Mouse (Mus musculus): ENCODE data around the gene Lmbr1. TPM values are rescaled to one million over a fixed set of nuclear protein-coding genes. Genes with fewer than 3 reads are reported as not detected.

Gene Lmbr1
- polyA plus RNA-seq, 1 experiment from 2014 or later: 11.4 TPM

DNA sequence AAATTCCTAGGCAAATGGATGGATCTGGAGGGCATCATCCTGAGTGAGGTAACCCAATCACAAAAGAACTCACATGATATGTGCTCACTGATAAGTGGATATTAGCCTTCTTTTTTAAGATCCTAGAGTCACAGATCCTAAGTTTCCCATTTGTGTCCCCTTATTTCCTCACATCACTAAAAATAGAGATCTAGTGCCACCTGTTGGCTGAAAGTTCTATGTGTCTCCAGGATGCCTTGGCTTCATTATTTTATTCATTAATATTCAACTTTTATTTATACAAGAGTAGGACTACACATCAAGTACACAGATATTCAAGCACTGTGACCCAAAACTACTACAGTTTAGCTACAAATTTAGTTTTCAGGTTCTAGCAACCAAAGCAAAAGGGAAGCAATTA lies 103.4 kb downstream of the Lmbr1 start:
- no peak overlapping the region for H3K4me3 ChIP-seq (ENCODE audit: low read length)
- H3K36me3 ChIP-seq (ENCODE audit: insufficient read depth, low read length): no peaks in the 10 kb centered on the region
- no peaks in the 10 kb centered on the region for H3K27me3 ChIP-seq (ENCODE audit: insufficient read depth, low read length)
- H3K4me1 ChIP-seq (ENCODE audit: insufficient read depth, low read length): no peaks in the 10 kb centered on the region
- no peak overlapping the region for H3K9ac ChIP-seq (replicated peaks; ENCODE audit: low read length)
- no peak for ATAC-seq (ENCODE audit: low FRiP score, low TSS enrichment)
- no peaks in the 10 kb centered on the region for H3K9me3 ChIP-seq (ENCODE audit: low read length)
- H3K27ac ChIP-seq (ENCODE audit: low read length): no peak overlapping the region
- H3K4me2 ChIP-seq (replicated peaks; ENCODE audit: low read depth, low read length): no peak overlapping the region

- no peak for ATAC-seq (ENCODE audit: low FRiP score, low TSS enrichment)
- no peak overlapping the region for H3K4me2 ChIP-seq (replicated peaks; ENCODE audit: low read depth, low read length)
- no peak overlapping the region for H3K4me3 ChIP-seq (ENCODE audit: low read length)
- H3K36me3 ChIP-seq (ENCODE audit: insufficient read depth, low read length): no peaks in the 10 kb centered on the region
- no peaks in the 10 kb centered on the region for H3K9me3 ChIP-seq (ENCODE audit: low read length)
- H3K27me3 ChIP-seq (ENCODE audit: insufficient read depth, low read length): no peaks in the 10 kb centered on the region
- H3K27ac ChIP-seq (ENCODE audit: low read length): no peak overlapping the region
- WGBS: 66% methylated on average over 2 of the region's 2 CpGs
- no peak overlapping the region for H3K9ac ChIP-seq (replicated peaks; ENCODE audit: low read length)
- H3K4me1 ChIP-seq (ENCODE audit: insufficient read depth, low read length): no peaks in the 10 kb centered on the region
These were observed 104.8 kb downstream of the Lmbr1 start for GRCm38 (mm10) chr5:29273426-29273825.

DNA sequence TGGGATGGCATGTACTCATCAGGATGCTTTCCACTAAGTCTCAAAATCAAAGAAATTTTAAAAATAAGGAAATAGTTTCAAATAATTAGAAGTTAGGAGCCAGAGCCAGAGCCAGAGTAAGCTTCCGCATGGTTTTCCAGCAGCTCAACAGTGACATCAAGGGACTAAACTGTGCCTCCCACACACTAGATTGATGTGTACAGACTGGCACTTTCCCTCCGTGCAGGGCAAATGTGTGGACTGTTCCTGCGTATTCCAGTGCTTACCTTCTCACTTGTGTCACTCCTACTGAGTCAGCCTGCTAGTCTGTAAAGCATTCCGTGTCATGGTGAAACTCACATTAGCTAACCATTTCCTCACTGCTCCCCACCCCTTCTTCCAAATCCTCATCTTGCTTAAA lies 107.3 kb downstream of the Lmbr1 start:
- Histone ChIP-seq H3K36me3 (ENCODE audit: insufficient read depth, low read length) (no peaks in the 10 kb centered on the region), H3K9ac (replicated peaks; ENCODE audit: low read length) (no peak overlapping the region), H3K4me1 (ENCODE audit: insufficient read depth, low read length) (no peaks in the 10 kb centered on the region), H3K4me2 (replicated peaks; ENCODE audit: low read depth, low read length) (no peak overlapping the region), H3K27ac (ENCODE audit: low read length) (no peak overlapping the region), H3K9me3 (ENCODE audit: low read length) (no peaks in the 10 kb centered on the region), H3K27me3 (ENCODE audit: insufficient read depth, low read length) (no peaks in the 10 kb centered on the region), H3K4me3 (ENCODE audit: low read length) (no peak overlapping the region)
- no peak for ATAC-seq (ENCODE audit: low FRiP score, low TSS enrichment)
- 34% methylated on average over 4 of the region's 4 CpGs for WGBS

- Histone ChIP-seq H3K27me3 (ENCODE audit: insufficient read depth, low read length) (no peaks in the 10 kb centered on the region), H3K4me2 (replicated peaks; ENCODE audit: low read depth, low read length) (no peak overlapping the region), H3K9ac (replicated peaks; ENCODE audit: low read length) (no peak overlapping the region), H3K4me3 (ENCODE audit: low read length) (no peak overlapping the region), H3K36me3 (ENCODE audit: insufficient read depth, low read length) (no peaks in the 10 kb centered on the region), H3K27ac (ENCODE audit: low read length) (no peak overlapping the region), H3K9me3 (ENCODE audit: low read length) (no peaks in the 10 kb centered on the region), H3K4me1 (ENCODE audit: insufficient read depth, low read length) (no peaks in the 10 kb centered on the region)
- 52% methylated on average over 2 of the region's 2 CpGs for WGBS
- ATAC-seq (ENCODE audit: low FRiP score, low TSS enrichment): no peak
These were observed 124.3 kb downstream of the Lmbr1 start for GRCm38 (mm10) chr5:29253876-29254275.

GRCm38 (mm10) chr5:29251496-29251873 lies 126.7 kb downstream of the Lmbr1 start:
- no peak overlapping the region for H3K4me2 ChIP-seq (replicated peaks; ENCODE audit: low read depth, low read length)
- no peaks in the 10 kb centered on the region for H3K4me1 ChIP-seq (ENCODE audit: insufficient read depth, low read length)
- H3K27me3 ChIP-seq (ENCODE audit: insufficient read depth, low read length): no peaks in the 10 kb centered on the region
- 70% methylated on average over 1 of the region's 1 CpGs for WGBS
- ATAC-seq (ENCODE audit: low FRiP score, low TSS enrichment): no peak
- no peak overlapping the region for H3K27ac ChIP-seq (ENCODE audit: low read length)
- no peak overlapping the region for H3K4me3 ChIP-seq (ENCODE audit: low read length)
- H3K9ac ChIP-seq (replicated peaks; ENCODE audit: low read length): no peak overlapping the region
- no peaks in the 10 kb centered on the region for H3K36me3 ChIP-seq (ENCODE audit: insufficient read depth, low read length)
- H3K9me3 ChIP-seq (ENCODE audit: low read length): no peaks in the 10 kb centered on the region

DNA sequence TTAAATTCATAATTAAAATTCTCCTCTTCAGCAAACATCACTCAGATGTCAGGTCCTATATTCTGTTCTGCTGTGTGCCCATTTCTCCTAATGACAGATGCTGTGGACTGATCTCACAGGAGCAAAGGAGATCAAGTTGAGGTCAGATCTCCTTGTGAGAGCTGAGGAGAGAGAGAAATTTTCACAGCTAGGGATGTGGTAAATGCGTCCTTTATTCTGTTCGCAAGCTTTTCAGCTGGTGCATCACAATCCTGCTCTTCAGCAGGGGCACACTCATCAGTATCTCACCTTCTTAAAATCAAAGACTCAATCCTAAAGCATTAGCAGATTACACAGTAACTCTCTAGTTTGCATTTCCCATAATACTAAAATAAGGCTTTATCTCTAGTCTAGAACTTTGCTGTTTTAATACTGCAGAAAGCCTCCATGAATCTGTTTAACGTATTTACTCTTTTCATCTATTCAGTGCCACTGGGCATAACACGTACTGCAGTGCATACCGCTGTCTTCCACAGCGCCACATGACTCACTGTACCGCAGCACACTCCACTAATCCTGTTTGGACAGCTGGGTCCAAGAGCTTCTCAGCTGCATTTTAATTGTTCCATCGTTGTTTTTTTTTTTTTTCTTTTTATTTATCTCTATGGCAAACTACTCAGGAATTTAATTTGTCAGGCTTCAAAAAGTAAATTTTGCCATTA lies 127.2 kb downstream of the Lmbr1 start:
- no peak overlapping the region for H3K4me3 ChIP-seq (ENCODE audit: low read length)
- H3K9me3 ChIP-seq (ENCODE audit: low read length): no peaks in the 10 kb centered on the region
- no peak overlapping the region for H3K9ac ChIP-seq (replicated peaks; ENCODE audit: low read length)
- no peak overlapping the region for H3K27ac ChIP-seq (ENCODE audit: low read length)
- H3K4me2 ChIP-seq (replicated peaks; ENCODE audit: low read depth, low read length): no peak overlapping the region
- H3K4me1 ChIP-seq (ENCODE audit: insufficient read depth, low read length): no peaks in the 10 kb centered on the region
- no peaks in the 10 kb centered on the region for H3K27me3 ChIP-seq (ENCODE audit: insufficient read depth, low read length)
- WGBS: 52% methylated on average over 8 of the region's 8 CpGs
- no peak for ATAC-seq (ENCODE audit: low FRiP score, low TSS enrichment)
- no peaks in the 10 kb centered on the region for H3K36me3 ChIP-seq (ENCODE audit: insufficient read depth, low read length)

- ATAC-seq (ENCODE audit: low FRiP score, low TSS enrichment): no peak
- WGBS: no CpG with 5 or more reads among the region's 1 CpGs
- no peak overlapping the region for H3K4me3 ChIP-seq (ENCODE audit: low read length)
- H3K4me1 ChIP-seq (ENCODE audit: insufficient read depth, low read length): no peaks in the 10 kb centered on the region
- no peaks in the 10 kb centered on the region for H3K36me3 ChIP-seq (ENCODE audit: insufficient read depth, low read length)
- no peak overlapping the region for H3K27ac ChIP-seq (ENCODE audit: low read length)
- H3K27me3 ChIP-seq (ENCODE audit: insufficient read depth, low read length): no peaks in the 10 kb centered on the region
- H3K9ac ChIP-seq (replicated peaks; ENCODE audit: low read length): no peak overlapping the region
- H3K4me2 ChIP-seq (replicated peaks; ENCODE audit: low read depth, low read length): no peak overlapping the region
- H3K9me3 ChIP-seq (ENCODE audit: low read length): no peaks in the 10 kb centered on the region
These were observed 133.4 kb downstream of the Lmbr1 start for GRCm38 (mm10) chr5:29244769-29245168.

- no peak for ATAC-seq (ENCODE audit: low FRiP score, low TSS enrichment)
- Histone ChIP-seq H3K9me3 (ENCODE audit: low read length) (no peaks in the 10 kb centered on the region), H3K27me3 (ENCODE audit: insufficient read depth, low read length) (no peaks in the 10 kb centered on the region), H3K9ac (replicated peaks; ENCODE audit: low read length) (no peak overlapping the region), H3K36me3 (ENCODE audit: insufficient read depth, low read length) (no peaks in the 10 kb centered on the region), H3K4me2 (replicated peaks; ENCODE audit: low read depth, low read length) (no peak overlapping the region), H3K4me3 (ENCODE audit: low read length) (no peak overlapping the region), H3K27ac (ENCODE audit: low read length) (no peak overlapping the region), H3K4me1 (ENCODE audit: insufficient read depth, low read length) (no peaks in the 10 kb centered on the region)
These were observed 139.8 kb downstream of the Lmbr1 start for GRCm38 (mm10) chr5:29238379-29238778.

- Histone ChIP-seq H3K4me2 (replicated peaks; ENCODE audit: low read depth, low read length) (no peak overlapping the region), H3K9me3 (ENCODE audit: low read length) (no peaks in the 10 kb centered on the region), H3K36me3 (ENCODE audit: insufficient read depth, low read length) (no peaks in the 10 kb centered on the region), H3K9ac (replicated peaks; ENCODE audit: low read length) (no peak overlapping the region), H3K27ac (ENCODE audit: low read length) (no peak overlapping the region), H3K27me3 (ENCODE audit: insufficient read depth, low read length) (no peaks in the 10 kb centered on the region), H3K4me1 (ENCODE audit: insufficient read depth, low read length) (no peaks in the 10 kb centered on the region), H3K4me3 (ENCODE audit: low read length) (no peak overlapping the region)
- no peak for ATAC-seq (ENCODE audit: low FRiP score, low TSS enrichment)
- WGBS: 69% methylated on average over 2 of the region's 2 CpGs
These were observed 147.7 kb downstream of the Lmbr1 start for GRCm38 (mm10) chr5:29230481-29230880.

DNA sequence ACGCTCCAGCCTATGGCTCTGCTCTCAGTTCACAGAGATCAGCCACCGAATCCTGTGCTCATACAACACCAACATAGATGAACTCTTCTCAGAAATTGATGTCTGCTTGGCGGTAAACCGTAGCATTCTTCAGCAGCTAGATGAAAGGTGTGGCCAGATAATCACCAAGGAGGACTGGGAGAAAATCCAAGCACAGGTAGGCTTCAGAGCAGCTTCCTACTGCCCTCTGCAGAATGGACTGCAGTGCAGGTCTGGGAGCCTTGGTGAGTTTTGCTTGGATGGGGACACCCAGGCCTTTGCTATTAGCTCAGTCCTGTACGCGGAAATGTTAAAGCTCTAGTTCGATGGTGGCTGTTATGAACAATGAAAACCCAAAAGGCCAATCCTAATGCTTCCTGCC lies 154.1 kb downstream of the Lmbr1 start:
- Histone ChIP-seq H3K27ac (ENCODE audit: low read length) (no peak overlapping the region), H3K4me2 (replicated peaks; ENCODE audit: low read depth, low read length) (no peak overlapping the region), H3K27me3 (ENCODE audit: insufficient read depth, low read length) (no peaks in the 10 kb centered on the region), H3K36me3 (ENCODE audit: insufficient read depth, low read length) (no peaks in the 10 kb centered on the region), H3K4me1 (ENCODE audit: insufficient read depth, low read length) (no peaks in the 10 kb centered on the region), H3K9ac (replicated peaks; ENCODE audit: low read length) (no peak overlapping the region), H3K9me3 (ENCODE audit: low read length) (no peaks in the 10 kb centered on the region), H3K4me3 (ENCODE audit: low read length) (no peak overlapping the region)
- WGBS: 92% methylated on average over 7 of the region's 7 CpGs
- no peak for ATAC-seq (ENCODE audit: low FRiP score, low TSS enrichment)
